Mouse (Mus musculus) midbrain, embryonic 14.5 days (tissue): ENCODE measurements at regions not wholly inside any gene's neighbourhood (a gene's known extent, or its start where the extent isn't known, plus 50 kb on each side); places are given as distances from the start of the nearest gene placed in this dataset.

Experiments
- ATAC-seq: fragments of 200-750 bp; cut with Nextera tagmentation; 2 replicates; pipeline ENCODE4 v1.8.0; 2017; ENCODE audit warnings: moderate number of reproducible peaks, moderate library complexity; ENCODE audit not compliant: low FRiP score, low TSS enrichment
- DNase-seq: peaks from one replicate; pipeline ENCODE4 v3.0.0-alpha.2; 2015
- H3K27ac ChIP-seq: fragments of 300-500 bp; sonication (generic); replicated peaks from 2 replicates; pipeline ENCODE4 v1.5.1; 2014; ENCODE audit warnings: mild to moderate bottlenecking, low read depth, low read length, moderate library complexity
- H3K27me3 ChIP-seq: fragments of 300-500 bp; sonication (generic); 2 replicates; pipeline ENCODE4 v1.6.1; 2014; ENCODE audit warnings: low read length, control low read depth, mixed read lengths; ENCODE audit not compliant: control insufficient read depth, insufficient read depth
- H3K36me3 ChIP-seq: fragments of 300-500 bp; sonication (generic); 2 replicates; pipeline ENCODE4 v1.6.1; 2014; ENCODE audit warnings: low read length, control low read depth; ENCODE audit not compliant: control insufficient read depth, insufficient read depth
- H3K4me1 ChIP-seq: fragments of 300-500 bp; sonication (generic); 2 replicates; pipeline ENCODE4 v1.6.1; 2014; ENCODE audit warnings: mild to moderate bottlenecking, antibody characterized with exemption, low read length, control low read depth; ENCODE audit not compliant: control insufficient read depth, insufficient read depth
- H3K4me2 ChIP-seq: fragments of 300-500 bp; sonication (generic); 2 replicates; pipeline ENCODE4 v1.6.1; 2014; ENCODE audit warnings: mild to moderate bottlenecking, low read length, moderate library complexity
- H3K4me3 ChIP-seq: fragments of 300-500 bp; sonication (generic); replicated peaks from 2 replicates; pipeline ENCODE4 v1.5.1; 2014; ENCODE audit warnings: low read depth, low read length
- H3K9ac ChIP-seq: fragments of 300-500 bp; sonication (generic); replicated peaks from 2 replicates; pipeline ENCODE4 v1.6.1; 2014; ENCODE audit warnings: mild to moderate bottlenecking, low read length, moderate library complexity
- H3K9me3 ChIP-seq: fragments of 300-500 bp; sonication (generic); 2 replicates; pipeline ENCODE4 v1.6.1; 2016; ENCODE audit warnings: low read length, control low read depth, mixed read lengths; ENCODE audit not compliant: control insufficient read depth
- WGBS: fragments of 180-500 bp; shearing (Covaris S2); extraction: QIAGEN DNeasy Blood & Tissue Kit; methylation state at CpG from one replicate; pipeline ENCODE4 v1.1.7; 2014; 5-methylcytosine and 5-hydroxymethylcytosine counted together

DNA sequence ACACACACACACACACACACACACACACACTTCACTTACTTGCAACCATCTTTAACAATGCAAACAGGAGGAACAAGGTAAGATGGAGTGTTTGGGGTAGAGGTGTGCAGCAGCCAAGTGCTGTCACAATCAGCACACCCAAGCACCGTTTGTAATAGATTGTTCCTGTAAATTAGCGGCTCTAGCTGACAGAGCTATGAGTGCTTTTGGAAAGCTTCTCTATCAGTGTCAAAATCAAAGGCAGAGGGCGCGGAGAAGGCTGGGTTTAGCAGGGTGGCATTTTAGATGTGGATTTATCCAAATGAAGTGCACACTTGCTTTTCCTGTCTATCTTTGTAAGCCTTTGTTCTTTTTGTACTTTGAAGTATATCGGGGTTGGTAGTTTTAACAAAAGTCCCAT, 184.6 kb downstream of the Cog6 start:
- no peak for ATAC-seq
- H3K4me2 ChIP-seq: no peak overlapping the region
- no peak overlapping the region for H3K27ac ChIP-seq
- no peak overlapping the region for H3K9ac ChIP-seq
- DNase-seq: no peak
- no peaks in the 10 kb centered on the region for H3K36me3 ChIP-seq
- no peaks in the 10 kb centered on the region for H3K9me3 ChIP-seq
- 82% methylated on average over 5 of the region's 5 CpGs for WGBS
- no peaks in the 10 kb centered on the region for H3K27me3 ChIP-seq
- peaks cover 4% of the 10 kb centered on the region; the same call in 1 of the 2 replicates for H3K4me1 ChIP-seq
- H3K4me3 ChIP-seq: no peak overlapping the region

DNA sequence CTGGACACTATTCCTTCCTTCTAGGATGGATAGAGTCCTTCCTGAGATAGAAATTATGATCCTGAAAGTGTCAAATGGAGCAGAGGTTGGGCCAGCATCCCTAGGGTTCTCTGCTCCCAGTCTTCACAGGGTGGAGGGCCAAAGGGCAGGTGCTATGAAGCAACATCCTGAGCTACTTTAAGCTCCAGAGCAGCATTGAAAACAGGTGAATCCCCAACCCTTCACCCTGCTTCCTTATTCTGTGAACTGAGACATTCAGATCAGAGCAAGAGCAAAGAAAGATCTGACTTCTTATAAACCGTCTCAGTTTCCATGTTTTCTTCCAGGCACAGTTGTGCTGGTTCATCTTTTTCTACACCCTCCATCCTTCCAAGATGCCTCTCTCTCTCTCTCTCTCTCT, 185.1 kb downstream of the Cog6 start:
- Histone ChIP-seq H3K4me1 (no peaks in the 10 kb centered on the region), H3K4me3 (no peak overlapping the region), H3K27me3 (no peaks in the 10 kb centered on the region), H3K27ac (no peak overlapping the region), H3K36me3 (no peaks in the 10 kb centered on the region), H3K9me3 (no peaks in the 10 kb centered on the region), H3K4me2 (no peak overlapping the region), H3K9ac (no peak overlapping the region)
- DNase-seq: no peak
- WGBS: 96% methylated on average over 1 of the region's 1 CpGs
- ATAC-seq: no peak

DNA sequence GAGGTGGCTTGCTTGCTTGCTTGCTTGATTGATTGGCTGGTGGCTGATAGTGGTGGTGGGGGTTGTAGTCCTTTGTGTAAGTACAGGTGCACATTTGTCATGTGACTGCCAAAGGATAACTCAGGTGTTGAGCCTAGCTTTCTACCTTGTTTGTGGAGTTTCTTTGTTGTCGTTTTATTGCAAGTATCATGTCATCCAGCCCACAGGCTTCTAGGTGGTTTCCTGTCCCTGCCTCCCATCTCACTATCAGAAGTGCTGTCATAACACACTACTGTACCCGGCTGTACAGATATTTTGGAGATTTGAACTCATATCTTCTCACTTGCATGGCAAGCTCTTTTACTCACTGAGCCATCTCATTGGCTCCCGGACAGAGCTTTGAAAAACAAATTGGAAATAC, 186.9 kb downstream of the Cog6 start:
- WGBS: 93% methylated on average over 3 of the region's 3 CpGs
- H3K9me3 ChIP-seq: no peaks in the 10 kb centered on the region
- H3K36me3 ChIP-seq: no peaks in the 10 kb centered on the region
- H3K4me3 ChIP-seq: no peak overlapping the region
- H3K4me1 ChIP-seq: no peaks in the 10 kb centered on the region
- DNase-seq (no peak), ATAC-seq (no peak)
- no peak overlapping the region for H3K4me2 ChIP-seq
- no peak overlapping the region for H3K27ac ChIP-seq
- H3K9ac ChIP-seq: no peak overlapping the region
- H3K27me3 ChIP-seq: no peaks in the 10 kb centered on the region

DNA sequence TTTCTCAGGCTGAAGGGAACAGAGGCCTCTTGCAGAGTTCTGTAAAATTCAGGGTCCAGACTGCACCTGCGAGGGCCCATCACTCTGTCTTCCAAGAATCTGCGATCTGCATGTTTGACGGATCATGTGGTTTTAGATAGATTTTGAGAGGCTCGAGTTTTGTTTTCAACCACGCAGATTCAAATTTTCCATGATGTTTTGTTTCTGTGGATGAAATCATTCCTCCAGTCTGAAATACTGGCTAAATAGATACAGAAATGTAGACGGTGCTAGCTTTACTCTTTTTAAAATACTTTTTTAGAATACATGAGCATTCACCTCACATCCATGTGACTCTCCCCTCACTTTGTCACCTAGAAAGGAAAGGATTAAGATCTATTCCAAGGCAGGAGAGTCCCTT, 188.0 kb downstream of the Cog6 start:
- Histone ChIP-seq H3K4me3 (no peak overlapping the region), H3K27me3 (no peaks in the 10 kb centered on the region), H3K9me3 (no peaks in the 10 kb centered on the region), H3K36me3 (no peaks in the 10 kb centered on the region), H3K4me2 (no peak overlapping the region), H3K9ac (no peak overlapping the region), H3K4me1 (no peaks in the 10 kb centered on the region), H3K27ac (no peak overlapping the region)
- no peak for ATAC-seq
- 98% methylated on average over 6 of the region's 6 CpGs for WGBS
- DNase-seq: no peak

DNA sequence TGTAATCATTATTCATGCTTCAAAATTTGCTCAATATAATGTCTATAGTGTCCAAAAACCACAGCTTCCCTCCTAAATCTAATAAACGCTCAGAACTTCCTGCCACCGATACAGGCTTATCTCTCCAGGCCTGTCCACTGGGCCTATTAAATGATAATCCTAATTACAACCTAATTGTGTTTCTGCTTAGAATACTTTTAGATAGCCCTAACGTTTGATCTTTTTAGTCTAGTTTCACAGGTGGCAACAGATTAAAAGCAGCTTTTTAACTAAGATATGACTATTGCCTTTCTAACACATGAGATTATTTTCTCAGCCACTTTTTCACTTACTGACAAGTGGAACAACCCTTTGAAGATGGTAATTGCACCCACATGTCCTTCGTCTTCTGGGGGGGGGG, 188.6 kb downstream of the Cog6 start:
- Histone ChIP-seq H3K27me3 (0 out of 2 replicates have a peak, but pooled peaks cover 2% of the 10 kb centered on the region), H3K4me2 (no peak overlapping the region), H3K36me3 (no peaks in the 10 kb centered on the region), H3K9me3 (no peaks in the 10 kb centered on the region), H3K4me1 (no peaks in the 10 kb centered on the region), H3K9ac (no peak overlapping the region), H3K27ac (no peak overlapping the region), H3K4me3 (no peak overlapping the region)
- ATAC-seq: no peak
- WGBS: 82% methylated on average over 4 of the region's 4 CpGs
- DNase-seq: no peak

DNA sequence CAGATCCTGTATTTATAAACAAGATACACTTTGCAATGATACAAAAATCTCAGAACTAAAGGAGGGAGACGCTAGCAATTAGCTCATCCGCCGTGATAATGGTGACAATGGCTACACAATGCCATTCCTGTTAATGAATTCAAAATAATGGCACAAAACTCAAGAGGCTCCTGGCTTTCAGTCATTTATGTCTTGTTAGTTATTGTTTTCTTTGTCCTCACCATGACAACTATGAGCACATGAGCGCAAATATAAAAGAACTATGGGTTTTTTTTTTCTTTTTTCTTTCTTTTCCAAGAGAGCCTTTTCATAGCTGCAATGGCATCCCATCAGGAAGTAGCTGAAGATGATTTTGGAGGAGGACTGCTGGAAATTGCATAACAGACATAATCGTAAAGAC, 194.2 kb downstream of the Cog6 start:
- ATAC-seq: no peak
- no peaks in the 10 kb centered on the region for H3K4me1 ChIP-seq
- H3K27me3 ChIP-seq: 0 out of 2 replicates have a peak, but pooled peaks cover 4% of the 10 kb centered on the region
- no peaks in the 10 kb centered on the region for H3K9me3 ChIP-seq
- no peak for DNase-seq
- no peak overlapping the region for H3K4me3 ChIP-seq
- H3K27ac ChIP-seq: no peak overlapping the region
- no peaks in the 10 kb centered on the region for H3K36me3 ChIP-seq
- no peak overlapping the region for H3K4me2 ChIP-seq
- WGBS: 58% methylated on average over 5 of the region's 5 CpGs
- H3K9ac ChIP-seq: no peak overlapping the region

DNA sequence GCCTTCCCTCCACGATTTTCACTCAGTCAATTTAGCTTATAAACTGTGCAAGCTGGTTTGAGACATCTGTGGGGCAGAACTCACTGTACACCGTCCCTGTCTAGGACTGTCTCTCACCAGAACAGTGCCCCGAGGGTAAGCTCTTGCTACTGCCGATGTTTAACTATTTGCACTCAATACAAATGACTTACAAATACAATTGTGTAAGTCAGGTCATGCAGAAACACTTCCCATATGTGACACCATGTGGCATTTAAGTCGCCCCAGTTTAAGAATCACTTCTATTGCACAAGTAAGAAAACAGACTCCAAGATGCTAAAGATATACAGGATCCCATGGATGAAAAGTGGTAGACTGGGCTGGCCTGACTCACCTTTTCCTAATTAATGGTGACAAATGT, 195.6 kb downstream of the Cog6 start:
- H3K4me2 ChIP-seq: no peak overlapping the region
- no peak overlapping the region for H3K27ac ChIP-seq
- H3K36me3 ChIP-seq: no peaks in the 10 kb centered on the region
- H3K9ac ChIP-seq: no peak overlapping the region
- ATAC-seq (no peak), DNase-seq (no peak)
- 0 out of 2 replicates have a peak, but pooled peaks cover 4% of the 10 kb centered on the region for H3K27me3 ChIP-seq
- H3K9me3 ChIP-seq: no peaks in the 10 kb centered on the region
- no peak overlapping the region for H3K4me3 ChIP-seq
- no peaks in the 10 kb centered on the region for H3K4me1 ChIP-seq
- 40% methylated on average over 5 of the region's 5 CpGs for WGBS

DNA sequence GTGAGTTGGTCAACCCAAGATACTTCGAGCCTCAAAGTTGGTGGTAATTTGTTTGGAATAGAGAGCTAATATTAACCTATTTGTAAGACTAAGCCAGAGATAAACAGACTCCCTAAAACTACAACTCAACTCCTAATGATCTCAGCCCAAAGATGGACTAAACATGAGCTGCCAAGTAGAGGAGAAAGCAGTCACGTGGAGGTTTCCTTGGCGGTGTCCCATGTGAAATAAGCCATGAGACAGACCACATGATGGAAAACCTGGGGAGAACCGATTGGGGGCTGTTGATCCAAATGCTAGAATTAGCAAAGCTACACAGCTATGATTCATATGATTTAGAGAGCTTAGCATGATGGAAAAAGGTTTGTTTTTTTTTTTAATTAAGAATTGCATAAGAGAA, 198.6 kb downstream of the Cog6 start:
- DNase-seq (no peak), ATAC-seq (no peak)
- 93% methylated on average over 4 of the region's 4 CpGs for WGBS
- Histone ChIP-seq H3K27ac (no peak overlapping the region), H3K9ac (no peak overlapping the region), H3K4me2 (no peak overlapping the region), H3K9me3 (no peaks in the 10 kb centered on the region), H3K27me3 (0 out of 2 replicates have a peak, but pooled peaks cover 1% of the 10 kb centered on the region), H3K36me3 (no peaks in the 10 kb centered on the region), H3K4me1 (peaks cover 12% of the 10 kb centered on the region; the same call in 1 of the 2 replicates), H3K4me3 (no peak overlapping the region)

DNA sequence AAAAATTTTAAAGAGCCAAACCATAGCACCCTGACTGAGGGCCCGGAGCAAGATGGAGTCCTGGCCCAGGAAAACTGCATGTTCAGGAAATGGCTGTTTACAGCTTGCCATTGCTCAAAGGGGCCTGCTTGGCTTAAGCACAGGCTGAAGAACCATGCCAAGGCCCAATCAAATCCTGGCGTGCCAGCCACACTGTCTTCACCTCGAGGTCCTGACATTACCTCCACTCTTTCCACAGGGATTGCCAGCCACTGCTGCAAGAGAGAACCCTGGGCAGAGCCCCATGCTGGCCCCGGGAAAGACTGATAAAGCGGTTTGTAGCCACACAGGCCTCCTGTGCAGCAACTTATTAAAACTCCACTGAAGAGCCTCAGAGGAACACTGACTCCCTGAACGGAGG, 199.6 kb downstream of the Cog6 start:
- no peak overlapping the region for H3K27ac ChIP-seq
- ATAC-seq: no peak
- peaks cover 12% of the 10 kb centered on the region; the same call in 1 of the 2 replicates for H3K4me1 ChIP-seq
- no peaks in the 10 kb centered on the region for H3K36me3 ChIP-seq
- no peak for DNase-seq
- no peak overlapping the region for H3K9ac ChIP-seq
- no peaks in the 10 kb centered on the region for H3K27me3 ChIP-seq
- 86% methylated on average over 6 of the region's 6 CpGs for WGBS
- no peaks in the 10 kb centered on the region for H3K9me3 ChIP-seq
- H3K4me3 ChIP-seq: no peak overlapping the region
- H3K4me2 ChIP-seq: no peak overlapping the region
